Mouse (Mus musculus) brain, embryonic 14.5 days (tissue): ENCODE measurements around the gene Pole.
A peak's percentile ranks its signal among the peaks of the same experiment; 100 is the strongest.

Experiments used
- CTCF ChIP-seq: fragments of 200-500 bp; IDR thresholded peaks from 2 replicates; pipeline ENCODE4 v1.5.1; 2012; ENCODE audit warnings: inconsistent platforms, mild to moderate bottlenecking, moderate library complexity, borderline replicate concordance; ENCODE audit not compliant: insufficient read depth, insufficient read length; ENCODE audit errors: extremely low read depth
- POLR2A ChIP-seq: fragments of 200-500 bp; IDR thresholded peaks from 2 replicates; pipeline ENCODE4 v1.6.1; 2012; ENCODE audit warnings: mild to moderate bottlenecking, inconsistent platforms, borderline replicate concordance; ENCODE audit not compliant: poor library complexity, insufficient read depth, insufficient read length, severe bottlenecking; ENCODE audit errors: extremely low read depth

- peak; percentile 92 for TF ChIP-seq POLR2A
- no peak for TF ChIP-seq CTCF
Observed at GRCm38 (mm10) chr5:110386371-110387330, 100.5 kb downstream of the Pole start.
